Mouse (Mus musculus) ES-E14 (cell line): Measurements from ENCODE around the gene Copb1. TPM values are rescaled to one million over a fixed set of nuclear protein-coding genes. Genes with fewer than 3 reads are reported as not detected.

Experiments used
- DNase-seq: peaks from one replicate; pipeline ENCODE4 v3.0.0-alpha.2; 2013; ENCODE audit warnings: low read depth, low spot score
- H3K27ac ChIP-seq: 2 replicates; pipeline ENCODE4 v1.5.1; 2012; ENCODE audit warnings: low read depth, mild to moderate bottlenecking, low read length, moderate library complexity, mixed read lengths; ENCODE audit not compliant: poor library complexity, insufficient read depth, severe bottlenecking
- H3K36me3 ChIP-seq: 2 replicates; pipeline ENCODE4 v1.6.1; 2012; ENCODE audit warnings: mild to moderate bottlenecking, low read length, moderate library complexity, mixed read lengths; ENCODE audit not compliant: control insufficient read depth, poor library complexity, insufficient read depth, severe bottlenecking
- H3K4me1 ChIP-seq, 2 experiments: fragments of 150-350 bp in 1 of 2; sonication (generic) in 1 of 2; 2 replicates each; pipeline ENCODE4 v1.6.1; 2012; ENCODE audit warnings: low read length in 2 of 2, mild to moderate bottlenecking in 1 of 2, mixed read lengths in 1 of 2; ENCODE audit not compliant: control insufficient read depth in 2 of 2, insufficient read depth in 2 of 2, poor library complexity in 1 of 2
- H3K4me3 ChIP-seq, 2 experiments: fragments of 150-350 bp in 1 of 2; sonication (generic) in 1 of 2; 2 replicates each; pipeline ENCODE4 v1.5.1; 2012; ENCODE audit warnings: low read length in 2 of 2, low read depth in 1 of 2, mild to moderate bottlenecking in 1 of 2, mixed read lengths in 1 of 2; ENCODE audit not compliant: insufficient read depth in 1 of 2, poor library complexity in 1 of 2, severe bottlenecking in 1 of 2
- H3K9ac ChIP-seq: 2 replicates; pipeline ENCODE4 v1.6.1; 2012; ENCODE audit warnings: low read depth, mild to moderate bottlenecking, low read length, mixed read lengths; ENCODE audit not compliant: poor library complexity, insufficient read depth, severe bottlenecking
- H3K9me3 ChIP-seq: fragments of 150-350 bp; sonication (generic); 2 replicates; pipeline ENCODE4 v1.6.1; 2012; ENCODE audit warnings: low read depth, mild to moderate bottlenecking, low read length; ENCODE audit not compliant: control insufficient read depth, insufficient read depth
- CHD2 ChIP-seq: IDR thresholded peaks from 2 replicates; pipeline ENCODE4 v1.6.1; 2014; ENCODE audit warnings: mild to moderate bottlenecking, low read depth, low read length, inconsistent platforms
- HCFC1 ChIP-seq: IDR thresholded peaks from 2 replicates; pipeline ENCODE4 v1.6.1; 2012; ENCODE audit warnings: low read length, inconsistent platforms, borderline replicate concordance; ENCODE audit not compliant: insufficient read depth
- MAFK ChIP-seq: IDR thresholded peaks from 2 replicates; pipeline ENCODE4 v1.6.1; 2014; ENCODE audit warnings: mild to moderate bottlenecking, low read depth, low read length, inconsistent platforms; ENCODE audit not compliant: insufficient read depth
- ZC3H11A ChIP-seq: IDR thresholded peaks from 2 replicates; pipeline ENCODE4 v1.6.1; 2012; ENCODE audit warnings: low read depth, mild to moderate bottlenecking, inconsistent platforms, low read length, borderline replicate concordance
- ZNF384 ChIP-seq: IDR thresholded peaks from 2 replicates; pipeline ENCODE4 v1.6.1; 2012; ENCODE audit warnings: low read depth, low read length, inconsistent platforms
- in situ Hi-C, 2 experiments: fragments of 600-800 bp; cut with MboI; formaldehyde crosslinking; loops; one replicate each; pipeline ENCODE4 v1.15.1; 2025; ENCODE audit warnings: low sequenced_read_pairs in 2 of 2, inconsistent platforms in 1 of 2; ENCODE audit not compliant: unreplicated experiment in 2 of 2
- total RNA-seq: library from RNA; depleted of rRNA; stranded (reverse); fragments of 300-350 nt; gene quantifications from 2 replicates; pipeline ENCODE4 v1.2.3, GENCODE M21; 2012

The Copb1 gene
- total RNA-seq, 1 experiment: 59.1 TPM

- Histone ChIP-seq H3K27ac (no peak overlapping the region), H3K4me3 (no peak overlapping the region), H3K4me1 (peaks cover 0 to 2% of the 10 kb centered on the region in 2 experiments; a peak in 2 of 4 replicates), H3K36me3 (no peaks in the 10 kb centered on the region), H3K9ac (no peak overlapping the region), H3K9me3 (no peaks in the 10 kb centered on the region)
- no peak for DNase-seq
- in situ Hi-C loops: loop anchor here in 1 of 2 experiments (10.0 kb wide), 1 partner anchor 128 kb away; no protein-coding TSS in a partner anchor
- no peak for TF ChIP-seq MAFK
- TF ChIP-seq ZNF384: no peak
- TF ChIP-seq ZC3H11A: no peak
- TF ChIP-seq CHD2: no peak
- no peak for TF ChIP-seq HCFC1
These were observed 61.9 kb downstream of the Copb1 start for GRCm38 (mm10) chr7:114192581-114192980.

DNA sequence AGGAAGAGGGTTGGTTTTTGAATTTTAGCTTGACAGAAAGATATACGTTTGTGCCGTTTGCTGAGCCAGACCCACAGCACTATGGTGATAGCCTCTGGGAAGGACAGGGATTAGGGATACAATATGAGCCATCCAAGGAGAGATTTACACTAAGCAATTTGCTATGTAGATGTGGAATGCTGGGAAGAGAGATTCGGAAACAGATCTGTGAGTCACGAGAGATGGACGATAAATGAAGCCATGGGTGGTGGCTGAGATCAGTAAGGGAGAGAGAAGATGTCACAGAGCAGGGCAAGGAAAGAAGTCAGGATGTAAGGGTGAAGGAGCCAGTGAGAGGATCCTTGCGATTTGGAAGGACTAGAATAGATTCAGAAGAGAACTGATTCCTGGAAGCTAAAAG is 71.1 kb downstream of the Copb1 start:
- no peak for DNase-seq
- Histone ChIP-seq H3K36me3 (no peaks in the 10 kb centered on the region), H3K27ac (no peak overlapping the region), H3K4me3 (no peak overlapping the region), H3K9ac (no peak overlapping the region), H3K4me1 (no peaks in the 10 kb centered on the region), H3K9me3 (no peaks in the 10 kb centered on the region)
- in situ Hi-C loops: no loop called here
- no peak for TF ChIP-seq HCFC1
- TF ChIP-seq CHD2: no peak
- TF ChIP-seq ZC3H11A: no peak
- TF ChIP-seq MAFK: no peak
- no peak for TF ChIP-seq ZNF384

GRCm38 (mm10) chr7:114182708-114183107 is 71.8 kb downstream of the Copb1 start:
- Histone ChIP-seq H3K9me3 (no peaks in the 10 kb centered on the region), H3K9ac (no peak overlapping the region), H3K36me3 (no peaks in the 10 kb centered on the region), H3K4me3 (no peak overlapping the region), H3K27ac (no peak overlapping the region), H3K4me1 (no peaks in the 10 kb centered on the region)
- TF ChIP-seq ZNF384 (no peak), CHD2 (no peak), ZC3H11A (no peak), MAFK (no peak), HCFC1 (no peak)
- DNase-seq: no peak
- in situ Hi-C loops: no loop called here

DNA sequence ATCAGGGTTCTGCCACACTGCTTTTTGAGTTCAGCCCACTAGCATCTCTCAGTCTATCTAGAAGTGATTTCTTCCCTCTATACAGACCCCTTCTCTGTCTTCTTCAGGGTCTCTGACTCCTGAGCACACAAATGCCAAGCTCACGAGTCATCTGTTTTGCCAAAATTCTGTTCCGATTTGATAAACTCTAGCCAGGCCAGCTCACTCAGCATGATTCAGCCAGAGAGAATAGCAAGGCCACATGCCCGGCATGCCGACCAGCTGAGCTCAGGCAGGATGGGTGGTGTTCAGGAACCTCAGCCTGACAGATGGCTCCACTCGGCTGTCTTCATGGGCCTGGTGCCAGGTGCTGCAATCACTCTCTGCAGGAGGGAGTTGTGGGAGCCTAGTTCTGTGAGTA is 73.1 kb downstream of the Copb1 start:
- H3K36me3 ChIP-seq: no peaks in the 10 kb centered on the region
- no peaks in the 10 kb centered on the region for H3K4me1 ChIP-seq
- H3K27ac ChIP-seq: peak overlapping the region; percentile 24; the same call in 1 of the 2 replicates
- no peaks in the 10 kb centered on the region for H3K9me3 ChIP-seq
- no peak for DNase-seq
- no peak overlapping the region for H3K4me3 ChIP-seq
- no peak overlapping the region for H3K9ac ChIP-seq
- TF ChIP-seq MAFK: peak; percentile 40; the same call in 1 of the 2 replicates
- no peak for TF ChIP-seq ZNF384
- in situ Hi-C loops: no loop called here

GRCm38 (mm10) chr7:114176588-114176987 is 77.9 kb downstream of the Copb1 start:
- no peak overlapping the region for H3K9ac ChIP-seq
- no peaks in the 10 kb centered on the region for H3K4me1 ChIP-seq
- no peaks in the 10 kb centered on the region for H3K36me3 ChIP-seq
- TF ChIP-seq ZNF384: no peak
- no peak for TF ChIP-seq HCFC1
- TF ChIP-seq MAFK: no peak
- in situ Hi-C loops: no loop called here
- H3K9me3 ChIP-seq: no peaks in the 10 kb centered on the region
- no peak overlapping the region for H3K4me3 ChIP-seq
- H3K27ac ChIP-seq: no peak overlapping the region
- DNase-seq: no peak
